Mouse (Mus musculus): ENCODE results near the gene Lama5. TPM values are rescaled to one million over a fixed set of nuclear protein-coding genes. Genes with fewer than 3 reads are reported as not detected.
"Not testable (repeated sequence)": the region's sequence is repeated elsewhere in the genome, so short reads cannot be mapped to it uniquely, and the experiment has no call there.

The Lama5 gene
- 4.8 and 6.6 TPM in 2 replicates for polyA plus RNA-seq (2015; fragmentation: Nextera tagmentation; extraction: Ambion mirVana)

DNA sequence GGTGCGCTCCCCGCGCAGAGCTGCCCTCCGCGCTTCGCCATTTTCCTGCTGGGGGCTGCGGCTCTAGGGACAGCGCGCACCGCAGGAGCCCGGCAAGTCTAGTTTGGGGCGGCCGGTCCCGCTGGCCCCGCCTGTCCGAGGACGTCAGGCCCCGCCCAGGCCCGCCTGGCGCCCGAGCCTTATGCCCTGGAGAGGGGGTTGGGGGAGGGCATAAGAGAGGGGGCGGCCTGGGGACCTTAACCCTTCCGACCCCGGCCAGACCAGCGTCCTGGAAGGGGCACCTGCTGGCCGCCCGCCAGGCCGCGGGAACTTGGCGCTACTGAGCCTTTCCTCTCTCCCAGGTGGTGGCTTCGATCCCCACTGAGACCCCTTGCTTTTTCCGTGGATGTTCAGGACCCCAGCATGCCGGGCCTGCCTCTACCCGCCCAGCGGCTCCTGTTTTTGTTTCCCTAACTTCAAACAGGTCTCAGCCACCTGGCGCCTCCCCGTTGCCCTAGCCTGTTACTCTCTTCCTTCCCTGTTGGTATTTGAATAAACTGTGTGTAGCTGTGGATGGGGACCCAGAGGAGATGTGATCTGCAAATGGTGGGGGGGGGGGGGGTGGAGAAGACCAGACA is at the start of gene Lama5:
TSS of gene Lama5 (minus strand) at position 98 of the 617 bp plus-strand sequence.
- peak; percentile 38 for DNase-seq (ENCODE audit: low spot score)

DNA sequence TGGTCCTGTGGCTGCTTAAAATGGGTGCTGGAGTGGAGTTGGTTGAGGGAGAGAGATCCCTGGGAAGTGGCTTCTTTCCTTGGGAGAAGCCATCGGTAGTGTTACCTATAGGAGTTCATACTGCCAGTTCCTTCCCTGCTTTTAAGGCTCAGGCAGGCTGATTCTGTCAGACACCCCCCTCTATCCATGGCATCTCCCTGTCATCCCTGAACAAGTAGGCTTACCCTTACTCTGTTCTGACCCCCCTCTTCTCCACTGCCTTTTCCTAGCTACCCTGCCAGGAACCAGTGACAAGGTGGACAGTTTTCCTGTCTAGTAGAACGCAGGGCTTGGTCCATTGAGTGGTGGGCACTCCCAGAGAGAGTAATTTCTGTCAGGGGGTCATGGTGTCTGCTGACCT is 48.9 kb upstream of the Lama5 start:
- DNase-seq (ENCODE audit: low spot score), result no peak

DNA sequence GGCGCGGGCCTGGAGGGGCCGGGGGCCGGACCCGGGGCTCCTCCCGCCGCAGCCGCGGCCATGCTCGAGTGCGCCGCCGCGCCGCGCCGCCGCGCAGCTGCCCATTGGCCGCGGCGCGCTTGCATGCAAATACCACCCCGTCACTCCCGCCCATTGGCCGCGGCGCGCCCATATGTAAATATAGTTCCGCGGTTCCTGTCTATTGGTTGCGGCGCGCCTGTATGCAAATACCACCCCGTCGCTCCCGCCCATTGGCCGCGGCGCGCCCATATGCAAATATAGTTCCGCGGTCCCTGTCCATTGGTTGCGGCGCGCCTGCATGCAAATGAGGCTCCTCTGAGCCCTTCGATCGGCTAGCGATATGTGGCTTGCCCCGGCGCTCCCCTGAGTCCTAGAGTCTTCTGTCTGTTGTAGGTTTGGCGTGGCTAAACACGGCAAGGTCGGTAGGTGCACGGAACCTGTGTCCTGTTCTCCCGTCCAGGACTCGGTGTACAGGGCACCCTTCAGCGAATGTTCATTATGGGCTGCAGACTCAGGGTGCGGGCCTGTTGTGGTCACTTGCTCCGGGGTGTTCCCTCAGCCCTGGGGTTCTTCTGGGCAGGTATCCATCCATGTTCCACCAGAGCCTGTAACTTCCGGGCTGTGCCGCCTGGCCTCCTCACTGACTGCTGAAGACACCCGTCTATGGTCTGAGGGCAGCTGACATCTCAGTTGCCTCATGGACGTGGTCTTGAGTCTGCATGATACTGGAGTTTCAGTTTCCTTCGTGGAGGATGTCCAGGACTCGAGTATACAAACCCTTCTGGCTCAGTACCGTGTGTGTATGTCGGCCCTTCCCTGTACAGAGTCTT is 48.0 kb upstream of the Lama5 start, which contains the start of gene Cables2:
TSS of gene Cables2 (minus strand) at position 103 of the 851 bp plus-strand sequence.
- peak; percentile 98 for DNase-seq (ENCODE audit: low spot score)

DNA sequence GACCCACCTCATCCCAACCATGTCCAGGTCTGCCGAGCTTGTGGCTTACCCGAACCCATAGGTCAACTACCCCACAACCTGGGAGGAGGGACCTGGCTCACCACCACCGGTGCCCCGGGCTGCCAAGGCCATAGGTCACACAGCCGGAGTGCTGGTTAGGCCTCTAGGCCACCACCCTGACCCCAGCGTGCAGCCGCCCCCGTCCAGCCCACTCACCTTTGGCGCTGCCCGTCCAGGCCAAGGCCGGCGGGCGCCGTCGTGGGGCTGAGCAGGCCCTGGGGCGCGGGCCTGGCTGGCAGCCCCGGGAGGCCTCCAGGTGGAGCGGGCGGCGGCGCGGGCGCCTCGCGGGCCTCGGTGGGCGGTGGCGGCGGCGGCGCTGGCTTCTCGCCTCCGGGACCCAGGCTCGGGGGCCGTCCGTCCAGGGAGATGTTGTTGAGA is 47.2 kb upstream of the Lama5 start:
- no peak for DNase-seq (ENCODE audit: low spot score)

DNA sequence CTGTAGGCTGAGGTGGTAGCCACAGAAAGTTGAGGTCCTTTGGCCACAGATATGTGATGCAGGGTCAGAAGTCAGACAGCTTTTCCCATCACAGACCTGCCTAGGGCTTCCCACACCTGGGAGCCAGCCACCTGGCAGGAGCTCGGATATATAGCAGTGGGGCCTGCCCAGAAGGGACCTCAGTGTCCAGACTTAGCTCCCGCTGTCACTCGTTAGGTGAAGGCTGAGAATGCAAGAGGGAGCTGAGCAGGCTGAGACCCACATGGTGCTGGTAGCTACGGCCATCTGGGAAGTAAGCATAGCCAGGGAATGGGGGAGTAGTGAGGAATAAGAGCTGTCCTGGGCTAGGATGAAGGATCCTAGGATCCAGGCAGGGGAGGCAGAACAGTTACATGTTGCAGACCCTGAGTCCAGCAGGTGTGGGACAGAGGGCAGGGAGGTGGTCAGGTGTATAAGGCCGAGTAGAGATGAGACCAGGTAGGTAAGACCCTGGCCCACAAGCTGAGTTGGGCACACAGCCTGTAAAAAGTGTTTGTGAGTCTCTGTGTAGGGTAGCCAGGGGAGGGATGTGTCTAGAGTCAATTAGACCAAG is 46.2 kb upstream of the Lama5 start:
- DNase-seq (ENCODE audit: low spot score), result no peak

DNA sequence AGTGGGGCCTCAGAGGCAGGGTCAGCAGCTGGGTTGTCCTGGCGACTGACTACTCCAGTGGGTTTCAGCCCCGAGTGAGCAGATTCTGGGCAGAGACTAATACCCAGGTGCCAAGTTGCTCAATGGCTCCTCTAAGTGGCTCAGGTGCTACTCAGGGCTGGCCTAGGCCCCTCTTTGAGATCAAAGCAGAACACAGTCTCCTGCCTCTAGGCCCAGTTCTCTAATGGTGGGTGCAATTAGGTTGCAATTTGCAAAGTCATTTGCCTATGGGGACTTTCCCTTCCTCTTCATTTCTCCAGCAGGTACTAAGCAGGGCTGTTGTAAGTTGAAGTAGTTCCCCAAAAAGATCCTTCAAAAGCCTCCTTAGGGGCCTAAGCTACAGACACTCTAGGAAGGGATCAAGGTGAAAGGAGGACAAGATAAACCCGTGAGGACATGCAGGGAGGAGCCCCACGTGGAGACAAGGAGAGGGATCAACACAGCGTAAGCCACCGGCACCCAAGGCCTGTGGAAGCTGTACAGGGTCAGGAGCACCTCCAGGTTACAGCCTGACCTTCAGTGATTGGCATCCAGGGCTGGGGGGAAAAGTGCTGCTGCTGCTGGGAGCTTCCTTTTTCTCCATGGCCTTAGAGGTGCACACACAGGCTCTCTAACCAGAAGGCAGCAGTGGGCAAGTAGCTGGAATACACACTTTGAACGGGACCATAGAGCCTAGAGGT is 45.0 kb upstream of the Lama5 start:
- DNase-seq (ENCODE audit: low spot score), result no peak

DNA sequence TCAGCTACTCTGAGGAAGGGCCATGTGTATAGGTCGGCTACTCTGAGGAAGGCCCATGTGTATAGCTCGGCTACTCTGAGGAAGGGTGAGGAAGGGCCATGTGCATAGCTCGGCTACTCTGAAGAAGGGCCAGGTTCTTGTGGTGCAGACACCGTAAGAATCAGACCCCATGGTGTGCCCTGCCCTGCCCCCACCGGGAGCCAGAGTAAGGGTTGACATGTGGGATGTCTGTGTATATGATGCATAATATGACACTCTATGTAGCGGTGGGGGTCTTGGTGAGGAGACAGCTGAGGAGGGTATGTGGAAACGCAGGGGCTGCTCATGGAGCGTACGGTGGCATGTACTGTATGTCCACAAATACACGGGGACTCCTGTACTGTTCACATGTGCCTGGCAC is 43.7 kb upstream of the Lama5 start:
- DNase-seq (ENCODE audit: low spot score), result no peak

DNA sequence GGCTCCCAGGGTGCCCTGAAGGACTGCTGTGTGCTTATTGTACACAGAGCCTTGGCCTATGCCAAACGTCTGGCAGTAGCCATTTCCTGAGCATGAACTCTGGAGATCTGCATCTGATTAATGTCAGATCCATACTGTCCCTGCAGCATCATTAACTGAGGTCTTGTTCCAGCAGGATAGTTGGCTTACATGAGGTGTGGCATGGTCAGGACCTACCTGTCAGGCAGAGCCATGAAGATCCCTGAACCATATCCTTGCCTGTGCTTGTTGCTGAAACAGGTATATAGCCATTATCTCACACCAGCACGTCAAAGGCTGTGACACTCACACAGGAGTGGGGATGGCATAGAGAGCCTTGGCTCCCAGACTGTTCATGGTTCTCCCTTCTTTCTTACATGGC is 42.3 kb upstream of the Lama5 start:
- no peak for DNase-seq (ENCODE audit: low spot score)

DNA sequence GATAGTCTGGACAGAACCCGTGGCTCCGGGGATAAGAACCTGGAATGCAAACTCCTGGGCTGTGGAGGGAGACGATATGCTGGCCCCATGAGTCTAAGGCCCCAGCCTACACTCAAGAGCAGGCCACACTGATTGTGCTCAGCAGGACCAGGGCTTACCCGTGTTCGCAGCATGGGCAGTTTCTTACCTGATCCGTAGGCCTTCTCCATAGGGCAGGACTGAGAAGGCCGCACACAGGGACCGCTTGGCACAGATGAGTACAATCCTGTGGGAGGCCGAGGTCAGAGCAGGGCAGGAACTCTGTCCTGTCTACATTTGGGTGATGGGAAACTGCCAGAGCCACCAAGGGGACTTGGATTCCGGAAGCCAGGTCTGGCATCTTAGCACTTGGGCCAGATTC is 37.2 kb upstream of the Lama5 start:
- DNase-seq (ENCODE audit: low spot score), result no peak

DNA sequence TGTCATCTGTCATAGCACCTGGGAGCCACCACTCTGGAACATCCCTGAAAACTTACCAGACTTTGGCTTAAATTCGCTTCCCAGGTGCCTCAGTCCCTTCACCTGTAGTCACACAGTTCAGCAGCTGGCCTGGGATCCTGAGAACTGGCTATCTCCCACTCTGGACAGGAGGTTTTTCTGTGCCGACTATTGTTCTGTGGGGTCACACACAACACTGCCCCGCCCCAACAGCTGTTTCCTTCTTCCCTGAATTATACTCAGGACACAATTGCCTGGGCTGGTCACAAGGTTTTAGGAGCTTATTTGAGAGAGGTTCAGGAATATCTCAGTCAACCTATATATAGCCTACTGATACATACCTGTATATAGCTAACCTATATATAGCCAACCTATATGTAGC is 36.8 kb upstream of the Lama5 start:
- DNase-seq (ENCODE audit: low spot score), result no peak

DNA sequence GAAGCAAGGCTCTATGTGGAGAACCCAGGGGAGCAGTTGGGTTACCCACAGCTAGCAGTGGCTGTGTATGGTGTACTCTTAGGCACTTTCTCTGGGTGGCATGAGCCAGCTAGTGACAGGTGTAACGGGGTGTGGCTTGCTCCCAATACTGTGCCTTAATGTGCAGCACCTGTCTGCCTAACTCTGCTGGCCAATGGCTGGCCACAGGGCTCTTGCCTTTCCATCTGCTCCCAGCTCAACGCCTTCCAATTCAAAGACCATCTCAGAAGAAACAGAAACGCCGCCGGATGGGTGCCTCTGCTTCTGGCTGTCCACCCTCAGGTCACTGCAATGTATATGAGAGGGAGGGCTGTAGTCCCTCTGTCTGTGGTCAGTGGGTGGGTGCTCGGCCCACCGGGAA is 36.2 kb upstream of the Lama5 start:
- DNase-seq (ENCODE audit: low spot score), result no peak

DNA sequence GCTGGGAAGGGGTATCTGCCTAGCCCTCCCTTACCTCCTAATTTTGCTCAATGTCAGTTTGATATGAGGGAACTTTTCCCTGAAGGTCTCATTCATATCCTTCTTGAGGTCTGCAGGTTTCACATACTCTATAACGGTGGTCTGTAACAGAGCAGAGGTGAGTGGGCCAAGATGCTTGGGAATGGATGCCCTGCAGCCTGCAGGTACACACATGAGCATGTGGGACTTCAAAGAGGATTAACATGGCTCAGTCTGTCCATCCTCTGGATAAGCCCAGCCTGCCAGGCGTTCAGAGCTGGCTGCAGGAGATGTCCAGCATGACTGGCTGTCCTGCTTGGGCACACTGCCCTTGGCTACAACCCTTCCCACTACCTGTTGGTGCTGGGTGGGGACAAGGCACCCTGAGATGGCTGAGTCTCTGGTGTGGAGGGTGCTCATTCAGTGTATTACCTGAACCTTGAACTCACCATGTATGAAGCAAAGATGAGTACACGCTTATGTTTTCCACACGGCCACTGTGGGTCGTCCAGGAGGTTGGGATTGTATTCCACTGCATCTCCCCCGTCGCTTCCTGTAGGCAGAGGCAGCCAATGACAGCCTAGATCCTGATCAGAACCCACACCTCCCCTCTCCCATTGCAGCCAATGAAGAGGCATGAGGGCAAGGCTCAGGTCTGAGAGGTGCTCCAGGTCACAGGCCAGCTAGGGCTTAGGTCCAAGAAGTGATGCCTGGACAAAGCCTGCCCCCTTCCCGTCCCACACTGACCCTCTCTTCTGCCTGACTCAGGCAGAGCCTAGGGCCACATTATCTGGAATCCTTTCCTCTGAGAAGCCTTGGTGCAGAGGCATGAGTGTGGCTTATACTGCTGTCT is 35.2 kb upstream of the Lama5 start:
- no peak for DNase-seq (ENCODE audit: low spot score)

DNA sequence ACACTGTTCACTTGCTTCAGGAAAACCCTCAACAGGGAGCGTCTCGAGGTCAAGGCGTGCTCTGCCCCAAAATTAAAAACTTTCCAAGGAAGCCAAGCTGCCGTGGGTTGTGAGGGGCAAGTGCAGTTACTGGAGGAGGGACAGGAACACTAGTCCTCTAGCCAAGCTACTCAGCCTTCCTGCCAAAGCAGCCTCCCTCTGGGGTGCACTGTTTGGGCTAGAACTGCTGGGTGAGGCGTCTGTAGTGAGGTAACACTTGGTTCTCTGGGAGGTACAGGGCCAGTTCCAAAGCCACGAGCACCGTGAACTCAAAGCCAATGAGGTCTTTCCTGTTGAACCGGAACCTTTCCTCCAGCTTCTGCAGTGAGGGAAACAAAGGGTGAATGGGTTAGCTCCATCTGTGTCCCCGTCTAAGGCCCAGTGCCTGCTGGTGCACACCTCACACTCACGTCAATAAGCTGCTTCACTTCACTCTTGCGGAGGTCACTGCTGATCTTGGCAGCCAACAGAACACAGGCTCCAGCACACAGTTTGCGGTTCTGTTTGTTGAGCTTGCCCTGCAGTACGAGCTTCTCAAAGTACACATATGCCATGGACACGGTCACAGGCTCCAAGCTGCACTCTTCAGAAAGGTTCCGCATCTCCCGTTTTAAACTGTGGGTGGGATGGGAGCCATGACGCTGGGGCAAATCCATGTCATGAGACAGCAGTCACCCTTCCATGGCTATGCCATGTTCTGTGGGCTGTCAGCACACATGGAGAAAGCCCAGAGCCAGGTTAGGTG is 34.4 kb upstream of the Lama5 start:
- not testable (repeated sequence) for DNase-seq (ENCODE audit: low spot score)

DNA sequence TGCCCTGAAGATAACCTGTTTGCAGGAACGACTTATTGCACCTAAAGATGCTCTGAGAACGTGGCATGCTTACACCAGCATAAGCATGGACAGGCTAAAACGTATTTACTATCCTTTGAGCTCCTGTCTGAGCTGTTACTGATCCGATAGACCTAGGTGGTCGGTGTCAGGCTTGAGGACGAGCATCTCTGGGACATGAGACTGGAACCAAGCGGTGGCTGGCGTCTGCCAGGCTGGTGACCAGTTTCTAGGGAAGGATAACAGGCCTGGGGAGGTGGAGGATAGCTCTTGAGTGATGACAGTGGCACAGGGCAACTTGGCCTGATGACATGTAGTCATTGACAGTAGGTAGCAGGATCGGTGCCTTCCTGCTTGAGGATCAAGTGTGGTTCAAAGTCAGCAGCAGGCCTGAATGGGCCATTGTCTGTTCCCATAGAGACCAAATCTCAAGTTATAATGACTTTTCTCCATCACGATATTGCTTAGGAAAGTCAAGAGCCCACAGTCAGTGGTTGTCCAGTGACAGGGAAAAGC is 33.4 kb upstream of the Lama5 start:
- not testable (repeated sequence) for DNase-seq (ENCODE audit: low spot score)

DNA sequence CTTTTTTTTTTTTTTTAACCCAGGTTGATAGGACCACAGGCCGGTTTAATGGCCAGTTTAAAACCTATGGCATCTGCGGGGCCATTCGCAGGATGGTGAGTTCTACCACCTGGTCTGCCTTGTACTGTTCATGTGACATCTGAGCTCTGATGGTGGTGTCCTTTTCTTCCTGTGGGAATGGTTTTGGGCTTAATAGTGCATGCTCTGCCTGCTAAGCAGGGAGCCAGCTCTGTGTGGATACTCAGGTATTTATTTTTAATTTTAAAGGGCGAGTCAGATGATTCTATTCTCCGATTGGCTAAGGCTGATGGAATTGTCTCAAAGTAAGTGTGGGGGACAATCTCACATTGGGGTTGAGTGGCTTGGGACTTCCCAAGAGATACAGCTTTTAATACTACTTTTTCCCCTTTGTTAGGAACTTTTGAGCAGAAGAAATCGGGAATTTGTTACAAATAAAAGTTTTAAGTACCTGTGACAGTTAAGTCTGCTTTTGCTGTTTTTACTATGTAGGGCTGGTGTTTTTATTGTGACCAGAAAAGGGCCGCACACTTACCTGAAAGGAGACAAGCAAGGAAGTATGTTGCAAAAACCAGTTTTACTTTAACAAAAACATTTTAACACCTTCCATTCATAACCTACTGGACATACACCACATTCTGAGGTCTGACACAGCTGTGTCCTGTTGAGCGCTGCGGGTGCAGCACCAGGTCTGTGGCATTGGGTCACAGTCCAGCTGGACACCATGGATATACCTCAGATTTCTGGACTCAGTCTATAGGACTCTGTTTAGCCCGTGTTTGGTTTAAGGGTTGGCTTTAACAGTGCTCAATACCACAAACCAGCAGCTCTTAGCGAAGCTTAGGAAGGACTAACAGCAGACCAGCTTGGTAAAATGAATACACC is 32.6 kb upstream of the Lama5 start:
- DNase-seq (ENCODE audit: low spot score), result no peak

DNA sequence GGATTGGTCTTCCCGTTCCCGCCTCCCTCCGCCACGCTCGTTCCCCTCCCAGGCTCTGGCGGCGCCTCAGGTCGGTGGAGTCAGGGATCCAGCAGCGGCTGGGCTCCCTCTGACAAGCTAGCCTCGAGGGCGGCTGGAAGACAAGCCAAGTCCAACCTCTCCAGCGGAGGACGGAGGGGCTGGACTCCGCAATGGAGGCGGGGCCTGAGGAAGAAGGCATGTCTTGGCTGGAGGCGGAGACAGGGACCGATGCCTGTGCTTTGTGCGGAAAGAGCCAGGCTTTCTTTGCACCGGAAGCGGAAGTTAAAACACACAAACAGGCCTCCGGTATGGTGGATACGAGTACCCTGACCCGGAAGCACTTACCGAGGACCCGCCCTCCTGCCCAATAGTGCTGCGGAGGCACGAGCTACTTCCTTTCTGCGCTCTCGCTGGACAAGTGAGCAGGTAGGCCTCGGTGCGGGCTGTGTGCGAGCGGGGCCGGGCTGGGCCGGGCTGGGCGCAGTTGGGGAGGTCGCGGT is 31.4 kb upstream of the Lama5 start, which contains the start of gene Rps21:
TSS of gene Rps21 (plus strand) at position 377 of the 521 bp plus-strand sequence.
- peak; percentile 98 for DNase-seq (ENCODE audit: low spot score)

DNA sequence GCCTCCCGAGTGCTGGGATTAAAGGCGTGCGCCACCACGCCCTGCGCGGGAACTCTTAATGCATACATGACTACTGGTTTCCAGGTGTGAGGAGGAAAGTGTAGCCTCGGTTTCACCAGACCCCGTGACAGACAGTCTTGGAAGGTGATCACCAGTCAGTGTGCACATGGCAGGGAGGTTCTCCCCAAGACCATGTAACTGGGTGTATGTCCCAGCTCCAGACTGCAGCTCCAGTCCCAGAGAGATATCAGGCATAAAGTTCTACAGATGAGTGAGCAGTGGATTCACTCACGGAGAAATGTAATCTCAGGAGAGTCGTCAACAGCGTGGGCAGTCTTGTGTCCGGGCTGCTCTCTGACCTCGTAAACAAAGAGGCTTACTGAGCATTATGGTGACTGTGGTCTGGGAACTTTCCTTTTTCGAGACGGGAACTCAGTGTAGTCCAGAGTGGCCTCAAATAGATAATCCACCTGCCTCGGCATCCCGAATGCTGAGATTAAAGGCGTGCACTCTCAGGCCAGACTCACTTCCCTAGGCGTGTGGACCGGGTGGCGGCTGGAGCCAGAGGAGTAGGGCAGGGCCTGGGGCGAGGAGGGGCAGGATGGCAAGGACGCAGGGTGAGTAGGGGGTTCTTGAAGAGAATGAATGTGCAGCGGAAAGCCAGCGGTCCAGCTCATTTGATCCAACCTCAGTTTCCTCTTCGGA is 30.8 kb upstream of the Lama5 start:
- no peak for DNase-seq (ENCODE audit: low spot score)

Measured in thymus, postnatal 0 days (tissue).